Mouse (Mus musculus) midbrain, embryonic 16.5 days (tissue): ENCODE results near the gene Vmn2r85. TPM values are rescaled to one million over a fixed set of nuclear protein-coding genes. Genes with fewer than 3 reads are reported as not detected.
"Not testable (repeated sequence)": the region's sequence is repeated elsewhere in the genome, so short reads cannot be mapped to it uniquely, and the experiment has no call there.

Source experiments
- ATAC-seq: fragments of 200-750 bp; cut with Nextera tagmentation; 2 replicates; pipeline ENCODE4 v1.8.0; 2017; ENCODE audit warnings: moderate TSS enrichment
- H3K27ac ChIP-seq: fragments of 300-500 bp; sonication (generic); 2 replicates; pipeline ENCODE4 v1.5.1; 2014; ENCODE audit warnings: mild to moderate bottlenecking, low read length, mixed read lengths
- H3K27me3 ChIP-seq: fragments of 300-500 bp; sonication (generic); 2 replicates; pipeline ENCODE4 v1.6.1; 2014; ENCODE audit warnings: low read depth, low read length, mixed read lengths; ENCODE audit not compliant: control insufficient read depth, insufficient read depth
- H3K36me3 ChIP-seq: fragments of 300-500 bp; sonication (generic); 2 replicates; pipeline ENCODE4 v1.6.1; 2014; ENCODE audit warnings: mild to moderate bottlenecking, low read length, moderate library complexity, mixed read lengths; ENCODE audit not compliant: control insufficient read depth, insufficient read depth
- H3K4me1 ChIP-seq: fragments of 300-500 bp; sonication (generic); 2 replicates; pipeline ENCODE4 v1.6.1; 2014; ENCODE audit warnings: mild to moderate bottlenecking, low read length, mixed read lengths; ENCODE audit not compliant: control insufficient read depth, insufficient read depth
- H3K4me2 ChIP-seq: fragments of 300-500 bp; sonication (generic); 2 replicates; pipeline ENCODE4 v1.6.1; 2014; ENCODE audit warnings: mild to moderate bottlenecking, low read length, mixed read lengths
- H3K4me3 ChIP-seq: fragments of 300-500 bp; sonication (generic); 2 replicates; pipeline ENCODE4 v1.5.1; 2014; ENCODE audit warnings: low read depth, mild to moderate bottlenecking, low read length, moderate library complexity, mixed read lengths
- H3K9ac ChIP-seq: fragments of 300-500 bp; sonication (generic); 2 replicates; pipeline ENCODE4 v1.6.1; 2014; ENCODE audit warnings: low read depth, low read length, mixed read lengths
- H3K9me3 ChIP-seq: fragments of 300-500 bp; sonication (generic); replicated peaks from 2 replicates; pipeline ENCODE4 v1.6.1; 2014; ENCODE audit warnings: mild to moderate bottlenecking, low read length, mixed read lengths; ENCODE audit not compliant: control insufficient read depth, poor library complexity, severe bottlenecking
- WGBS: fragments of 180-500 bp; shearing (Covaris S2); extraction: QIAGEN DNeasy Blood & Tissue Kit; methylation state at CpG from one replicate; pipeline ENCODE4 v1.1.7; 2014; 5-methylcytosine and 5-hydroxymethylcytosine counted together
- polyA plus RNA-seq: library from polyadenylated mRNA; unstranded; fragments of >200 nt; fragmentation: Nextera tagmentation; extraction: Ambion mirVana; gene quantifications from 2 replicates; pipeline ENCODE4 v1.2.1, GENCODE M21; 2015

The Vmn2r85 gene
- polyA plus RNA-seq = not detected in 2 replicates

GRCm38 (mm10) chr10:130429603-130430002, at the start of gene Vmn2r85:
TSS of gene Vmn2r85 (minus strand) at chr10:130429703.
- H3K27me3 ChIP-seq, ATAC-seq, H3K36me3 ChIP-seq, H3K4me2 ChIP-seq, H3K9me3 ChIP-seq, H3K9ac ChIP-seq, H3K27ac ChIP-seq, H3K4me3 ChIP-seq, H3K4me1 ChIP-seq: not testable (repeated sequence)

DNA sequence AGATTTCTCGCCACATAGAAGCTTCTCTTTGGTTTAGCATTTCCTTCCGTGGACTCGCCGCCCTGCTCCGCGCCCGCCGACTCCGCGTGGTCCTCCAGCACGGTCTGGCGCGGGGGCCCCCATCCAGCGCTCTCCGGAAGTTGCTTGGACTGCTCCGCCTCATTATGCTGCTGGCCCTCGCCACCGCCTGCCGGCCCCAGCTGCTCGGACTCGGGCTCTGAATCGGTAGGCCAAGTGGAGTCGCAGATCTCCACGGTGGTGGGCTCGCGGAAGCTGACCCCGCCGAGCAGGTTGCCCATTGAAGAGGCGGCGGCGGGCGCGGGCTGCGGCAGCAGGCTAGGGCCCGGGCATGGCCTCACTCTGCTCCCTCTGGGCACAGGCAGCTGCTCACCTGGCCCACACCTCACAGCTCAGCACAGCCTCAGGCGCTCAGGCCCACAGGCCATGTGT, 40.8 kb upstream of the Vmn2r85 start:
- ATAC-seq = peak; percentile 99
- Histone ChIP-seq H3K4me2 (peak overlapping the region; percentile 81), H3K9ac (peak overlapping the region; percentile 78), H3K4me3 (peak overlapping the region; percentile 59), H3K27ac (peak overlapping the region; percentile 37; the same call in 1 of the 2 replicates), H3K4me1 (no peaks in the 10 kb centered on the region), H3K27me3 (no peaks in the 10 kb centered on the region), H3K36me3 (no peaks in the 10 kb centered on the region), H3K9me3 (no peaks in the 10 kb centered on the region)
- 4% methylated on average over 36 of the region's 36 CpGs for WGBS

DNA sequence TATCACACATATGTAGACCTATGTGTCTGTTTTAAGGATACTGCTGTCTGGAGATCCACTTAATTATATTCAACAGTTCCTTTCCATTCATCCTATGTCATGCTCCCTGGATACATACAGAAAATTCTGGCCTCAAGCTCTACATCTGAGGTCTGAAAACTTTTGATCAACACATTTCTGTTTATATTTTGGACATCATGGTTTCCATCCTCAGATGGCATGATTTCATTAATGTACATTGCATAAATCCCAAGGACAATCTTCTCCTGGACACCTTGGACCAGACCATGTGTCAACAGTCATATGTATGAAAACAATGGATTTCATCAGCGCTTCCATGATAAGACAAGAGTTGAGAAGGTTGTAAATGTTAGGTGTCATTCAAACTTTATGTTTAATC, 26.4 kb upstream of the Vmn2r85 start, which contains the start of gene Vmn2r86:
Gene Vmn2r86 (minus strand): TSS at position 101 of the 400 bp plus-strand sequence.
- H3K4me3 ChIP-seq, H3K36me3 ChIP-seq, ATAC-seq, H3K9ac ChIP-seq, H3K4me1 ChIP-seq, H3K27me3 ChIP-seq, H3K4me2 ChIP-seq, H3K9me3 ChIP-seq, H3K27ac ChIP-seq: not testable (repeated sequence)
- 90% methylated on average over 1 of the region's 1 CpGs for WGBS

GRCm38 (mm10) chr10:130444776-130445175, 15.3 kb upstream of the Vmn2r85 start:
- 94% methylated on average over 21 of the region's 21 CpGs for WGBS
- no peak for ATAC-seq
- no peak overlapping the region for H3K27ac ChIP-seq

GRCm38 (mm10) chr10:130434185-130434898, 4.8 kb upstream of the Vmn2r85 start:
- not testable (repeated sequence) for H3K4me3 ChIP-seq, H3K36me3 ChIP-seq, H3K4me2 ChIP-seq, H3K9ac ChIP-seq, H3K9me3 ChIP-seq, H3K27ac ChIP-seq, H3K4me1 ChIP-seq, ATAC-seq, H3K27me3 ChIP-seq
- WGBS = 88% methylated on average over 11 of the region's 11 CpGs

More at GRCm38 (mm10) chr10:130444776-130445175, 15.3 kb upstream of the Vmn2r85 start:
- Histone ChIP-seq H3K4me2 (no peak overlapping the region), H3K9ac (no peak overlapping the region), H3K4me3 (no peak overlapping the region), H3K36me3 (no peaks in the 10 kb centered on the region), H3K27me3 (no peaks in the 10 kb centered on the region), H3K4me1 (no peaks in the 10 kb centered on the region), H3K9me3 (no peaks in the 10 kb centered on the region)

- H3K27me3 ChIP-seq, H3K4me1 ChIP-seq, H3K4me3 ChIP-seq, H3K4me2 ChIP-seq, ATAC-seq, H3K27ac ChIP-seq, H3K9me3 ChIP-seq, H3K9ac ChIP-seq, H3K36me3 ChIP-seq: not testable (repeated sequence)
- 88% methylated on average over 2 of the region's 2 CpGs for WGBS
These were observed 7.1 kb downstream of the Vmn2r85 start for GRCm38 (mm10) chr10:130422368-130422767.

DNA sequence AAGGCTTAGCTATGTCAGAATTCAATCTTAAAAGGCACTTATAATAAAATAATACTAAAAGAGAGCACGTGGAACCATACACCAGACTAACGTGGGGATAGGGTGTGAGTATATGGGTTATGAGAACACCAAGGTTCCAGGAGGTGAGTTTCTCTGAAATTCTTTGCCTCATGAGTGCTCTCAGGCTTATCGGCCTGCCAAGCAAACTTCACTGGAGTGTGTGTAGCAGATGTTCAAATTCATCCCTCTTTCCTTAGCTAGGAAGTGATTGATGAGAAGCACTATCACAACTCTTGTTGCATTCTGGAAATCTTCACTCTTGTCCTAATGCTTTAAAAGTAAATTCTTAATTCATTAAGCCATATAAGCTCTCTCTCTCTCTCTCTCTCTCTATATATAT, 9.1 kb downstream of the Vmn2r85 start:
- Histone ChIP-seq H3K36me3 (no peaks in the 10 kb centered on the region), H3K4me2 (no peak overlapping the region), H3K9me3 (no peaks in the 10 kb centered on the region), H3K27me3 (no peaks in the 10 kb centered on the region), H3K27ac (no peak overlapping the region), H3K4me3 (no peak overlapping the region), H3K4me1 (no peaks in the 10 kb centered on the region), H3K9ac (no peak overlapping the region)
- ATAC-seq = no peak
- WGBS = 75% methylated on average over 3 of the region's 3 CpGs

DNA sequence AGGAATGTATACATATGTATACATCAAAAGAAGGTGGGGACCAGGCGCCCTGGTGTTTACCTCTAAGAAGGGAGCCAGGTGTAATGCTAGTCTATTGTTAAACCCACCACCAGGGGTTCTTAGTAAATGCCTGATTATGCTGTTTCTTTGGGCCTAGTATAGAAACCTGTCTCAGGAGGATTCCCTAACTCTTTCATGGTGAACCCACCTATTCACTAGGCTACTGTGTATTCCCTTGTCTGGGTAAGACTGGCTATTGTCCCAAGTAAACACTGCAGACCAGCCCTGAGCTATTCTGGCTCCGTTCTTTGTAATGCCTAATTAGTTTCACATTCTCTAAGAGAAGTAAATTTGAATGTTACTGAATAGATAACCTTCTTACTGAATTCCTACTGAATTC, 9.5 kb downstream of the Vmn2r85 start:
- not testable (repeated sequence) for H3K27ac ChIP-seq, ATAC-seq, H3K4me1 ChIP-seq, H3K36me3 ChIP-seq, H3K4me3 ChIP-seq, H3K9ac ChIP-seq, H3K27me3 ChIP-seq, H3K4me2 ChIP-seq, H3K9me3 ChIP-seq
- WGBS = 46% methylated on average over 2 of the region's 2 CpGs

DNA sequence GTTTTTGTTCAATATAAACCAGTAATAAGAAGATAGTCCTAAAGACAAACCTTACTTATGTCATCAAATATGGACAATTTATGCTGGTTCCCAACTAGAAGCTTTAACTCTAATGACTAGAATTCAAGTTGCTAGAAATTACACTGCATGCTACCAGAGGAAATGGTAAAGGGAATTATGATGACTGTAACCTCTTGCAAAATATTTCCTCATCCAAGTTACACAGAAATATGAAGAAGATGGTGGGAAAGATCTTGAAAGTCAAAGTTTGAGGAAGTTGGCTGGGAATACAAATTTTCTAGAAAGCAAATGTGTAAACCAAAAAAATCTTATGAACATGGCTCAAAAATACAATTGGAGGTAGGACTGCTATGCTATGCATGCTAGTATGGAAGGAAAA, 13.2 kb downstream of the Vmn2r85 start:
- H3K4me2 ChIP-seq, H3K36me3 ChIP-seq, H3K9me3 ChIP-seq, H3K27ac ChIP-seq, H3K4me1 ChIP-seq, H3K4me3 ChIP-seq, H3K9ac ChIP-seq, ATAC-seq, H3K27me3 ChIP-seq: not testable (repeated sequence)
